Mouse (Mus musculus) CH12.LX (cell line): Measurements from ENCODE around the gene Sel1l. TPM values are rescaled to one million over a fixed set of nuclear protein-coding genes. Genes with fewer than 3 reads are reported as not detected.

Experiments used
- DNase-seq: peaks from one replicate; pipeline ENCODE4 v3.0.0-alpha.2; 2013; ENCODE audit errors: extremely low read depth
- H3K27ac ChIP-seq: 2 replicates; pipeline ENCODE4 v1.5.1; 2012; ENCODE audit warnings: low read depth, mild to moderate bottlenecking, control low read depth, moderate library complexity; ENCODE audit not compliant: insufficient read depth
- H3K27me3 ChIP-seq: replicated peaks from 2 replicates; pipeline ENCODE3; 2012; ENCODE audit warnings: inconsistent platforms
- H3K36me3 ChIP-seq, 2 experiments: replicated peaks in 1 of 2; 2 replicates each; pipeline versions ENCODE3 to v1.6.1; 2012; ENCODE audit warnings: inconsistent platforms in 1 of 2, low read length in 1 of 2, mild to moderate bottlenecking in 1 of 2, mixed read lengths in 1 of 2, moderate library complexity in 1 of 2; ENCODE audit not compliant: control insufficient read depth in 1 of 2, insufficient read depth in 1 of 2
- H3K4me1 ChIP-seq, 2 experiments: 2 replicates each; pipeline ENCODE4 v1.6.1; 2012; ENCODE audit warnings: inconsistent platforms in 1 of 2, moderate library complexity in 1 of 2; ENCODE audit not compliant: insufficient read depth in 2 of 2, control insufficient read depth in 1 of 2
- H3K4me2 ChIP-seq: 2 replicates; pipeline ENCODE4 v1.6.1; 2012; ENCODE audit warnings: low read depth, mild to moderate bottlenecking, control low read depth; ENCODE audit not compliant: poor library complexity, insufficient read depth, severe bottlenecking
- H3K4me3 ChIP-seq, 3 experiments: fragments of 150-350 bp in 1 of 3; sonication (generic) in 1 of 3; replicated peaks in 1 of 3; 2 replicates each; pipeline versions ENCODE3 to v1.5.1; 2011 to 2012; ENCODE audit warnings: low read depth in 2 of 3, low read length in 2 of 3, mild to moderate bottlenecking in 2 of 3, moderate library complexity in 2 of 3, control low read depth in 1 of 3, improper control_type of control experiment in 1 of 3, inconsistent platforms in 1 of 3, mixed read lengths in 1 of 3; ENCODE audit not compliant: poor library complexity in 1 of 3
- H3K79me2 ChIP-seq: replicated peaks from 2 replicates; pipeline ENCODE4 v1.6.1; 2012; ENCODE audit warnings: mild to moderate bottlenecking, moderate library complexity; ENCODE audit not compliant: control insufficient read depth, poor library complexity, insufficient read depth, severe bottlenecking; ENCODE audit errors: extremely low read depth
- H3K9ac ChIP-seq: 2 replicates; pipeline ENCODE4 v1.6.1; 2012; ENCODE audit warnings: low read depth, mild to moderate bottlenecking, control low read depth, moderate library complexity; ENCODE audit not compliant: insufficient read depth
- H3K9me3 ChIP-seq: replicated peaks from 2 replicates; pipeline ENCODE3; 2012; ENCODE audit warnings: low read length, inconsistent platforms, mixed read lengths
- CHD1 ChIP-seq: IDR thresholded peaks from 2 replicates; pipeline ENCODE4 v1.6.1; 2012; ENCODE audit warnings: low read depth, low read length, improper control_type of control experiment, inconsistent platforms
- CHD2 ChIP-seq: IDR thresholded peaks from 2 replicates; pipeline ENCODE4 v1.6.1; 2011; ENCODE audit warnings: low read length, improper control_type of control experiment
- E2F4 ChIP-seq: IDR thresholded peaks from 2 replicates; pipeline ENCODE4 v1.6.1; 2011; ENCODE audit warnings: low read depth, low read length, improper control_type of control experiment; ENCODE audit not compliant: insufficient replicate concordance
- EP300 ChIP-seq: IDR thresholded peaks from 2 replicates; pipeline ENCODE4 v1.6.1; 2011; ENCODE audit warnings: low read length, improper control_type of control experiment
- JUN ChIP-seq: IDR thresholded peaks from 2 replicates; pipeline ENCODE4 v1.6.1; 2011; ENCODE audit warnings: low read depth, mild to moderate bottlenecking, low read length, improper control_type of control experiment, moderate library complexity; ENCODE audit not compliant: insufficient read depth
- MAFK ChIP-seq: IDR thresholded peaks from 2 replicates; pipeline ENCODE4 v1.6.1; 2011; ENCODE audit warnings: low read length, improper control_type of control experiment; ENCODE audit not compliant: insufficient replicate concordance
- MAX ChIP-seq: IDR thresholded peaks from 2 replicates; pipeline ENCODE4 v1.6.1; 2011; ENCODE audit warnings: low read length, improper control_type of control experiment
- MAZ ChIP-seq: IDR thresholded peaks from 2 replicates; pipeline ENCODE4 v1.6.1; 2012; ENCODE audit warnings: low read depth, mild to moderate bottlenecking, inconsistent platforms, low read length, improper control_type of control experiment, moderate library complexity
- MXI1 ChIP-seq: IDR thresholded peaks from 2 replicates; pipeline ENCODE4 v1.6.1; 2011; ENCODE audit warnings: mild to moderate bottlenecking, low read depth, low read length, improper control_type of control experiment
- NELFE ChIP-seq: IDR thresholded peaks from 2 replicates; pipeline ENCODE4 v1.6.1; 2011; ENCODE audit warnings: low read depth, low read length, improper control_type of control experiment
- PAX5 ChIP-seq: IDR thresholded peaks from 2 replicates; pipeline ENCODE4 v1.6.1; 2012; ENCODE audit warnings: low read length, inconsistent platforms, mixed read lengths
- POLR2A ChIP-seq: IDR thresholded peaks from 2 replicates; pipeline ENCODE4 v1.6.1; 2011; ENCODE audit warnings: low read depth, mild to moderate bottlenecking, improper control_type of control experiment, low read length
- RAD21 ChIP-seq: IDR thresholded peaks from 2 replicates; pipeline ENCODE4 v1.6.1; 2011; ENCODE audit warnings: low read depth, mild to moderate bottlenecking, low read length, improper control_type of control experiment, moderate library complexity
- SIN3A ChIP-seq: IDR thresholded peaks from 2 replicates; pipeline ENCODE4 v1.6.1; 2012; ENCODE audit warnings: low read length, improper control_type of control experiment, inconsistent platforms
- TBP ChIP-seq: conservative IDR thresholded peaks from 2 replicates; pipeline ENCODE4 v1.6.1; 2011; ENCODE audit warnings: low read depth, low read length, improper control_type of control experiment
- TCF12 ChIP-seq: IDR thresholded peaks from 2 replicates; pipeline ENCODE4 v1.6.1; 2014; ENCODE audit warnings: low read depth, mild to moderate bottlenecking, inconsistent platforms, low read length, improper control_type of control experiment
- UBTF ChIP-seq: IDR thresholded peaks from 2 replicates; pipeline ENCODE4 v1.6.1; 2012; ENCODE audit warnings: low read depth, mild to moderate bottlenecking, inconsistent platforms, low read length, improper control_type of control experiment, moderate library complexity
- USF2 ChIP-seq: conservative IDR thresholded peaks from 2 replicates; pipeline ENCODE4 v1.6.1; 2011; ENCODE audit warnings: low read depth, low read length, improper control_type of control experiment
- ZC3H11A ChIP-seq: IDR thresholded peaks from 2 replicates; pipeline ENCODE4 v1.6.1; 2012; ENCODE audit warnings: low read depth, mild to moderate bottlenecking, inconsistent platforms, low read length, improper control_type of control experiment
- ZKSCAN1 ChIP-seq: IDR thresholded peaks from 2 replicates; pipeline ENCODE4 v1.6.1; 2012; ENCODE audit warnings: low read depth, inconsistent platforms, low read length, improper control_type of control experiment, borderline replicate concordance
- dilution Hi-C: fragments of 300-500 bp; cut with MboI; formaldehyde crosslinking; loops from 2 replicates; pipeline ENCODE4 v1.14.3; 2020; ENCODE audit warnings: low sequenced_read_pairs; ENCODE audit not compliant: extremely low pct_unique_long_range_greater_than_20kb, extremely low pct_ligation_motif_present
- in situ Hi-C: fragments of 300-500 bp; cut with MboI; formaldehyde crosslinking; loops from 3 replicates; pipeline ENCODE4 v1.14.3; 2019; ENCODE audit warnings: low sequenced_read_pairs, low pct_ligation_motif_present, low pct_unique_long_range_greater_than_20kb, mixed read lengths
- polyA plus RNA-seq: library from polyadenylated mRNA; unstranded; fragments of >175 nt; gene quantifications from 2 replicates; pipeline ENCODE4 v1.2.1, GENCODE M21; 2012; ENCODE audit warnings: low read depth; ENCODE audit not compliant: insufficient read length
- total RNA-seq, 2 experiments: library from RNA; depleted of rRNA; stranded (reverse); fragments of 300-350 nt in 1 of 2; fragments of >200 nt in 1 of 2; gene quantifications; 2 replicates each; pipeline ENCODE4 v1.2.3; 2012 to 2014

The Sel1l gene
- total and polyA plus RNA-seq, 3 experiments, result 46.6 to 155 (median 84.7) TPM

DNA sequence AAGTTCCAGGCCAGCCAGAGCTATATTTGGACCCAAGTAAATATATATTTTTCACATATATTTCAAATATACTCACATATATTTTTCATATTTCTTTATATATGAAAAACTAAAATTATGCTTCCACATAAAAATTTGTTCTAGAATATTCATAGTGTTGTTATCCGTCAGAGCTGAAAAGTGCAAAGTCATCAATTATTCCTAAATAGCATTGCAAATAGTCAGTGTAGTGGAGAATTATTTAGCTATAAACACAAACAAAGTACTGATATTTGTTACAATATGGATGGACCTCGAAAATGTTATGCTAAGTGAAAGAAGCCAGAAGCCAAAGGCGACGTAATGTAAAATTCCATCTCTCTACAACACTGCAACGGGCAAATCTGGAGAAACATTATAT lies 67.5 kb downstream of the Sel1l start:
- Histone ChIP-seq H3K9ac (no peak overlapping the region; the same call in 1 of the 2 replicates), H3K36me3 (no peaks in the 10 kb centered on the region), H3K27me3 (peaks cover 8% of the 10 kb centered on the region), H3K79me2 (no peaks in the 10 kb centered on the region), H3K9me3 (peaks cover 2% of the 10 kb centered on the region), H3K4me3 (no peak overlapping the region), H3K27ac (no peak overlapping the region), H3K4me2 (no peak overlapping the region), H3K4me1 (no peaks in the 10 kb centered on the region)
- in situ Hi-C loops (loop anchor here (25.0 kb wide), 1 partner anchor 369 kb away; no protein-coding TSS in a partner anchor), dilution Hi-C loops (no loop called here)
- TF ChIP-seq MAFK, result peak; percentile 83
- TF ChIP-seq CHD2, result no peak
- DNase-seq, result no peak

GRCm38 (mm10) chr12:91780531-91780930 lies 68.4 kb downstream of the Sel1l start:
- Histone ChIP-seq H3K9ac (no peak overlapping the region), H3K79me2 (no peaks in the 10 kb centered on the region), H3K4me3 (no peak overlapping the region), H3K4me2 (no peak overlapping the region), H3K27me3 (peaks cover 9% of the 10 kb centered on the region), H3K9me3 (peaks cover 2% of the 10 kb centered on the region), H3K27ac (no peak overlapping the region), H3K36me3 (no peaks in the 10 kb centered on the region), H3K4me1 (no peaks in the 10 kb centered on the region)
- DNase-seq, result no peak
- TF ChIP-seq MAFK (no peak), EP300 (no peak), RAD21 (no peak), CHD2 (no peak), ZC3H11A (no peak), PAX5 (no peak), POLR2A (no peak), UBTF (no peak), SIN3A (no peak), MAZ (no peak), MXI1 (no peak), E2F4 (no peak), USF2 (no peak), JUN (no peak), MAX (no peak), TBP (no peak), CHD1 (no peak), ZKSCAN1 (no peak), TCF12 (no peak), NELFE (no peak)
- dilution Hi-C loops, result no loop called here
- in situ Hi-C loops, result loop anchor here (25.0 kb wide), 1 partner anchor 368 kb away; no protein-coding TSS in a partner anchor
